In the genomic region with DNA sequence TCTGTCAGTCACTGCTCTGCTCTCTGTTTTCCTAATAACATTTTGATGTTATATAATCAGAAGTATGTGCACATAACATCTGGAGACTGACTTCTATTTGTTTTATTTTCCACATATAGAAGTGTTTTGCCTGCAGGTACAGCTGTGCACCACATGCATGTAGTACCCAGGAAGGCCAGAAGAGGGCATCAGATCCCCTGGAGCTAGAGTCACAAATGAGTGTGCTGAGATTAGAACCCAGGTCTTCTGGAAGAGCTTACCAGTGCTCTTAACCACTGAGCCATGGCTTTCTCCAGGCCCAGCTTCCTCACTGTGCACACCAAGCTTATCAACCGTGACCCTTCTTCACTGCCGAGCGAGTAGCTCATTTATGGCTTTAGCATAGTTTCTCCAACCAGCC, we compare ENCODE assay signal across 11 mouse cellular contexts. TPM values are rescaled to one million over a fixed set of nuclear protein-coding genes. Genes with fewer than 3 reads are reported as not detected.
DNase-seq lines count a peak whose midpoint lies in the region; ATAC-seq and TF ChIP-seq lines count a peak whose summit lies in the region.
"Had no signal": no experiment of that assay in that cellular context is flagged by ENCODE, and none has a peak within 500 bp of the region (broad histone marks: within the 10 kb centered on the region; RNA-seq: fewer than 3 reads in every experiment).

No protein-coding gene starts in this region.

- no peak overlapping the region for H3K4me3 ChIP-seq in heart, embryonic 12.5 days
- no peak overlapping the region for H3K4me3 ChIP-seq in spleen, adult 2 months (ENCODE audit: extremely low read depth, insufficient read depth, insufficient read length)
- no peak overlapping the region for H3K4me3 ChIP-seq in cortical plate, adult 2 months (ENCODE audit: insufficient read depth, low read length)
- H3K4me3 ChIP-seq: neural tube, embryonic 13.5 days had no signal

- TF ChIP-seq POLR2A in spleen, adult 2 months (IDR thresholded peaks at IDR 0.05; ENCODE audit: low read depth, low read length), result no peak
- TF ChIP-seq POLR2A in cortical plate, adult 2 months (IDR thresholded peaks at IDR 0.05; ENCODE audit: extremely low read depth, insufficient read depth, low read length), result no peak

- 84% methylated on average over 3 of the region's 3 CpGs for WGBS in heart, embryonic 12.5 days
- WGBS in spleen, adult 2 months, result 55% methylated on average over 3 of the region's 3 CpGs

- H3K27me3 ChIP-seq in heart, embryonic 12.5 days (replicated peaks), result peaks cover 69% of the 10 kb centered on the region
- H3K27me3 ChIP-seq in spleen, adult 2 months (ENCODE audit: control insufficient read depth, insufficient read depth, low read length), result no peaks in the 10 kb centered on the region; the same call in 1 of the 2 replicates

- ATAC-seq in heart, embryonic 12.5 days (ENCODE audit: insufficient number of reproducible peaks, low FRiP score), result no peak
- ATAC-seq in frontal cortex, adult (ENCODE audit: low TSS enrichment), result no peak
- no peak for ATAC-seq in inflammation-experienced regulatory T-cells, adult 6 months

- no peak overlapping the region for H3K9ac ChIP-seq in heart, embryonic 12.5 days
- H3K9ac ChIP-seq: neural tube, embryonic 13.5 days had no signal

- H3K27ac ChIP-seq in heart, embryonic 12.5 days (ENCODE audit: poor library complexity, severe bottlenecking), result no peak overlapping the region
- H3K27ac ChIP-seq in spleen, adult 2 months (ENCODE audit: insufficient read depth, low read length), result no peak overlapping the region
- H3K27ac ChIP-seq in cortical plate, adult 2 months (ENCODE audit: insufficient read depth, low read length), result no peak overlapping the region
- H3K27ac ChIP-seq: neural tube, embryonic 13.5 days had no signal

- H3K9me3 ChIP-seq in heart, embryonic 12.5 days (replicated peaks), result no peaks in the 10 kb centered on the region
- H3K9me3 ChIP-seq: neural tube, embryonic 13.5 days had no signal

- H3K36me3 ChIP-seq in heart, embryonic 12.5 days, result no peaks in the 10 kb centered on the region
- H3K36me3 ChIP-seq in spleen, adult 2 months (ENCODE audit: control insufficient read depth, insufficient read depth, low read length), result no peaks in the 10 kb centered on the region
- H3K36me3 ChIP-seq: neural tube, embryonic 13.5 days had no signal

- no peak overlapping the region for H3K4me2 ChIP-seq in heart, embryonic 12.5 days
- H3K4me2 ChIP-seq: heart, embryonic 11.5 days; neural tube, embryonic 13.5 days had no signal

- peak; percentile 6; the same call in 1 of the 2 replicates for TF ChIP-seq CTCF in spleen, adult 2 months (IDR thresholded peaks at IDR 0.05; ENCODE audit: extremely low read depth, insufficient read depth, insufficient read length, insufficient replicate concordance)
- peak; percentile 39 for TF ChIP-seq CTCF in cortical plate, adult 2 months (IDR thresholded peaks at IDR 0.05; ENCODE audit: extremely low read depth, insufficient read depth, low read length)

- peak; percentile 40 for DNase-seq in heart, postnatal 4 days
- peak in 1 of 2 experiments; percentile 12 for DNase-seq in spleen, adult 2 months (ENCODE audit: low read depth in 1 of 2, low spot score in 2 of 2)
- no peak for DNase-seq in spleen, postnatal 36 days (ENCODE audit: low spot score in 2 of 2)
- DNase-seq in thymus, postnatal 14 days, result peak; percentile 56

- H3K4me1 ChIP-seq in heart, embryonic 12.5 days (replicated peaks), result no peaks in the 10 kb centered on the region
- no peaks in the 10 kb centered on the region for H3K4me1 ChIP-seq in spleen, adult 2 months (ENCODE audit: control insufficient read depth, insufficient read depth, insufficient read length)
- no peaks in the 10 kb centered on the region for H3K4me1 ChIP-seq in cortical plate, adult 2 months (ENCODE audit: control insufficient read depth, insufficient read depth, low read length)
- H3K4me1 ChIP-seq: neural tube, embryonic 13.5 days had no signal

RNA-seq across cellular contexts. Expression of a gene that starts 14.3 kb away (rescaled TPM):
- not detected for total RNA-seq in heart, postnatal 4 days (2021)
- not detected in 2 replicates for polyA plus RNA-seq in heart, embryonic 12.5 days (2016; fragmentation: Nextera tagmentation; extraction: Ambion mirVana)
- 0.14 TPM in 1 of 2 replicates, not detected in the other for polyA plus RNA-seq in spleen, adult 2 months (2012; rRNA removed)
- polyA plus RNA-seq in cortical plate, adult 2 months (2012; rRNA removed), result not detected in 2 replicates
- polyA plus RNA-seq in inflammation-experienced regulatory T-cells, adult 6 months (2017; shearing (Covaris generic)), result not detected
- total RNA-seq: left cerebral cortex, postnatal 36 days had no signal
- polyA plus RNA-seq: heart, embryonic 11.5 days; neural tube, embryonic 13.5 days had no signal

RNA-seq across cellular contexts. Expression of a gene that starts 17.4 kb away (rescaled TPM):
- not detected for total RNA-seq in heart, postnatal 4 days (2021)
- 0.14 TPM in 1 of 2 replicates, not detected in the other for polyA plus RNA-seq in heart, embryonic 12.5 days (2016; fragmentation: Nextera tagmentation; extraction: Ambion mirVana)
- not detected in 2 replicates for polyA plus RNA-seq in spleen, adult 2 months (2012; rRNA removed)
- not detected in 2 replicates for polyA plus RNA-seq in cortical plate, adult 2 months (2012; rRNA removed)
- polyA plus RNA-seq in inflammation-experienced regulatory T-cells, adult 6 months (2017; shearing (Covaris generic)), result 1 to 10 TPM in 1 of 3 experiments, not detected in 2; 1.3 TPM
- total RNA-seq: left cerebral cortex, postnatal 36 days had no signal
- polyA plus RNA-seq: heart, embryonic 11.5 days had no signal

RNA-seq across cellular contexts. Expression of a gene that starts 34.0 kb away (rescaled TPM):
- not detected for total RNA-seq in heart, postnatal 4 days (2021)
- polyA plus RNA-seq in heart, embryonic 12.5 days (2016; fragmentation: Nextera tagmentation; extraction: Ambion mirVana), result not detected in 2 replicates
- not detected in 2 replicates for polyA plus RNA-seq in spleen, adult 2 months (2012; rRNA removed)
- polyA plus RNA-seq in cortical plate, adult 2 months (2012; rRNA removed), result not detected in 2 replicates
- polyA plus RNA-seq in inflammation-experienced regulatory T-cells, adult 6 months (2017; shearing (Covaris generic)), result under 1 TPM in 1 of 3 experiments, not detected in 2; 0.29 TPM
- total RNA-seq: left cerebral cortex, postnatal 36 days had no signal
- polyA plus RNA-seq: heart, embryonic 11.5 days; neural tube, embryonic 13.5 days had no signal

RNA-seq across cellular contexts. Expression of a gene that starts 47.1 kb away (rescaled TPM):
- total RNA-seq in heart, postnatal 4 days (2021), result 10 to 100 TPM; 85.2 to 85.8 TPM
- polyA plus RNA-seq in heart, embryonic 12.5 days (2016; fragmentation: Nextera tagmentation; extraction: Ambion mirVana), result 67.7 and 76.3 TPM in 2 replicates
- polyA plus RNA-seq in spleen, adult 2 months (2012; rRNA removed), result 71.3 and 71.7 TPM in 2 replicates
- 39.8 and 41.4 TPM in 2 replicates for polyA plus RNA-seq in cortical plate, adult 2 months (2012; rRNA removed)
- 100 to 1,000 TPM in 1 of 3 experiments, 10 to 100 TPM in 2; 67.9 to 100 (median 91.6) TPM for polyA plus RNA-seq in inflammation-experienced regulatory T-cells, adult 6 months (2017; shearing (Covaris generic))

RNA-seq across cellular contexts. Expression of a gene that starts 50.8 kb away (rescaled TPM):
- under 1 TPM; 0.56 to 0.88 TPM for total RNA-seq in heart, postnatal 4 days (2021)
- not detected in 2 replicates for polyA plus RNA-seq in heart, embryonic 12.5 days (2016; fragmentation: Nextera tagmentation; extraction: Ambion mirVana)
- polyA plus RNA-seq in spleen, adult 2 months (2012; rRNA removed), result 0.49 and 3.4 TPM in 2 replicates
- polyA plus RNA-seq in cortical plate, adult 2 months (2012; rRNA removed), result not detected in 2 replicates
- polyA plus RNA-seq in inflammation-experienced regulatory T-cells, adult 6 months (2017; shearing (Covaris generic)), result not detected
- total RNA-seq: left cerebral cortex, postnatal 36 days had no signal
- polyA plus RNA-seq: heart, embryonic 11.5 days; neural tube, embryonic 13.5 days had no signal

Comparison
In these comparisons a context has a peak if more than half of its experiments do, and no peak if none do; other contexts are left out.
1. DNase-seq: peak in heart, postnatal 4 days (single experiment) and thymus, postnatal 14 days (single experiment); none in spleen, postnatal 36 days (0 of 2).